Mouse (Mus musculus) MEL (cell line): Measurements from ENCODE around the gene 4930579F01Rik.

Experiments used
- CHD1 ChIP-seq: IDR thresholded peaks from 2 replicates; pipeline ENCODE4 v1.6.1; 2012; ENCODE audit warnings: low read depth, mild to moderate bottlenecking, inconsistent platforms, low read length, improper control_type of control experiment
- CTCF ChIP-seq, 3 experiments: IDR thresholded peaks in 2 of 3; conservative IDR thresholded peaks in 1 of 3; 2 replicates each; pipeline ENCODE4 v1.5.1; 2011 to 2012; ENCODE audit warnings: low read length in 3 of 3, low read depth in 2 of 3, mild to moderate bottlenecking in 2 of 3, improper control_type of control experiment in 1 of 3, inconsistent platforms in 1 of 3, mixed read lengths in 1 of 3, moderate library complexity in 1 of 3; ENCODE audit not compliant: control insufficient read depth in 1 of 3, insufficient read depth in 1 of 3, poor library complexity in 1 of 3, severe bottlenecking in 1 of 3
- E2F4 ChIP-seq: IDR thresholded peaks from 2 replicates; pipeline ENCODE4 v1.6.1; 2011; ENCODE audit warnings: low read depth, low read length, improper control_type of control experiment, borderline replicate concordance
- EP300 ChIP-seq, 2 experiments: IDR thresholded peaks; 2 replicates each; pipeline ENCODE4 v1.6.1; 2011; ENCODE audit warnings: improper control_type of control experiment in 2 of 2, low read length in 2 of 2, low read depth in 1 of 2, mild to moderate bottlenecking in 1 of 2
- JUND ChIP-seq: IDR thresholded peaks from 2 replicates; pipeline ENCODE4 v1.6.1; 2011; ENCODE audit warnings: low read depth, mild to moderate bottlenecking, improper control_type of control experiment, low read length
- MAX ChIP-seq: IDR thresholded peaks from 2 replicates; pipeline ENCODE4 v1.6.1; 2011; ENCODE audit warnings: low read length, improper control_type of control experiment
- MYB ChIP-seq: IDR thresholded peaks from 2 replicates; pipeline ENCODE4 v1.6.1; 2011; ENCODE audit warnings: mild to moderate bottlenecking, low read depth, low read length, improper control_type of control experiment
- TCF12 ChIP-seq: IDR thresholded peaks from 2 replicates; pipeline ENCODE4 v1.6.1; 2014; ENCODE audit warnings: low read depth, mild to moderate bottlenecking, inconsistent platforms, low read length, improper control_type of control experiment, moderate library complexity
- USF2 ChIP-seq, 2 experiments: IDR thresholded peaks; 2 replicates each; pipeline ENCODE4 v1.6.1; 2011 to 2012; ENCODE audit warnings: improper control_type of control experiment in 2 of 2, low read length in 2 of 2, borderline replicate concordance in 1 of 2, inconsistent platforms in 1 of 2, low read depth in 1 of 2, mild to moderate bottlenecking in 1 of 2; ENCODE audit not compliant: insufficient read depth in 1 of 2
- ZC3H11A ChIP-seq: IDR thresholded peaks from 2 replicates; pipeline ENCODE4 v1.6.1; 2012; ENCODE audit warnings: low read depth, mild to moderate bottlenecking, inconsistent platforms, low read length, improper control_type of control experiment
- ZNF384 ChIP-seq: IDR thresholded peaks from 2 replicates; pipeline ENCODE4 v1.6.1; 2012; ENCODE audit warnings: low read depth, mild to moderate bottlenecking, inconsistent platforms, low read length, improper control_type of control experiment

GRCm38 (mm10) chr3:138144060-138144641, 49.5 kb downstream of the 4930579F01Rik start:
- no peak for TF ChIP-seq CTCF (IDR thresholded peaks at IDR 0.05 in 2 of 3, conservative IDR thresholded peaks at IDR 0.05 in 1 of 3; ENCODE audit: control insufficient read depth in 1 of 3, insufficient read depth in 1 of 3, low read depth in 2 of 3, low read length in 3 of 3, poor library complexity in 1 of 3, severe bottlenecking in 1 of 3)
- peak; percentile 98 for TF ChIP-seq CHD1
- no peak for TF ChIP-seq JUND
- TF ChIP-seq EP300 (IDR thresholded peaks at IDR 0.05; ENCODE audit: low read depth in 1 of 2, low read length in 2 of 2) = no peak
- no peak for TF ChIP-seq MAX
- TF ChIP-seq ZNF384 = no peak
- TF ChIP-seq USF2 (IDR thresholded peaks at IDR 0.05; ENCODE audit: borderline replicate concordance in 1 of 2, insufficient read depth in 1 of 2, low read depth in 1 of 2, low read length in 2 of 2) = no peak
- no peak for TF ChIP-seq ZC3H11A
- TF ChIP-seq E2F4 = no peak
- TF ChIP-seq TCF12 = 0 out of 2 replicates have a peak, but pooled peaks have one; percentile 9
- no peak for TF ChIP-seq MYB
